Mouse (Mus musculus) small intestine, adult 2 months (tissue): Measurements from ENCODE around the gene Glcci1. TPM values are rescaled to one million over a fixed set of nuclear protein-coding genes. Genes with fewer than 3 reads are reported as not detected.

Experiments used
- H3K27ac ChIP-seq: fragments of 200-500 bp; 2 replicates; pipeline ENCODE4 v1.5.1; 2012; ENCODE audit warnings: low read depth, low read length, control low read depth, inconsistent platforms; ENCODE audit not compliant: insufficient read depth
- H3K27me3 ChIP-seq: fragments of 200-500 bp; 2 replicates; pipeline ENCODE4 v1.6.1; 2012; ENCODE audit warnings: mild to moderate bottlenecking, moderate library complexity, low read length, inconsistent platforms; ENCODE audit not compliant: control insufficient read depth, insufficient read depth
- H3K36me3 ChIP-seq: fragments of 200-500 bp; 2 replicates; pipeline ENCODE4 v1.6.1; 2012; ENCODE audit warnings: mild to moderate bottlenecking, low read length, control low read depth, inconsistent platforms; ENCODE audit not compliant: control insufficient read depth, insufficient read depth
- H3K4me1 ChIP-seq: fragments of 200-500 bp; 2 replicates; pipeline ENCODE4 v1.6.1; 2012; ENCODE audit warnings: low read length, inconsistent platforms, mixed read lengths; ENCODE audit not compliant: control insufficient read depth, insufficient read depth, insufficient read length
- H3K4me3 ChIP-seq: fragments of 200-500 bp; 2 replicates; pipeline ENCODE4 v1.5.1; 2012; ENCODE audit warnings: low read depth, mild to moderate bottlenecking, control low read depth, inconsistent platforms, low read length, moderate library complexity
- CTCF ChIP-seq: fragments of 200-500 bp; IDR thresholded peaks from 2 replicates; pipeline ENCODE4 v1.5.1; 2012; ENCODE audit warnings: low read depth, mild to moderate bottlenecking, control low read depth, inconsistent platforms, low read length, moderate library complexity, mixed read lengths; ENCODE audit not compliant: insufficient replicate concordance, insufficient read length; ENCODE audit errors: extremely low read depth
- POLR2A ChIP-seq: fragments of 200-500 bp; IDR thresholded peaks from 2 replicates; pipeline ENCODE4 v1.6.1; 2012; ENCODE audit warnings: low read depth, mild to moderate bottlenecking, control low read depth, inconsistent platforms, low read length, moderate library complexity
- WGBS: fragments of 180-500 bp; shearing (Covaris S2); methylation state at CpG from one replicate; pipeline ENCODE4 v1.1.7; 2018; 5-methylcytosine and 5-hydroxymethylcytosine counted together
- polyA plus RNA-seq: library from polyadenylated mRNA; depleted of rRNA; stranded (reverse); fragments of >200 nt; gene quantifications from 2 replicates; pipeline ENCODE4 v1.2.3, GENCODE M21; 2012

Gene Glcci1
- polyA plus RNA-seq, 1 experiment = 3.2 TPM

DNA sequence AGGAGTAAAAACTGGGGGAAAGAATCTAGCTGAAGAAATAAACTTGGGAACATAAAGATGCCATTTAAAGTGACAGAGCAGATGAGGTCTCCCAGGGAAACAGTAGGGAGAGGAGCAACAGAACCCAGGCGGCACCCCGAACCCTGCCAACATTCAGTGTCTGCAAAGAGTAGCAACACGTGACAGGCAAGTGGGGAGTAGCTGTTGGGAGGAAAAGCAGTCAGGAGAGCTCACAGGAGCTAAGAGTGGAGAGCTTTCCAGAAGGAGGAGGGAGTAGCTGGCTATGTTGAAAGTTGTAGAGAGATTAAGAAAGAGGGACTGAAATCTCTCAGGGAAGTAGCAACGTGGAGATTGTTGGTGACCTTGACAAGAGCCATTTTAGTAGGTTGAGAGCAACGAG lies 35.9 kb upstream of the Glcci1 start:
- no peaks in the 10 kb centered on the region for H3K27me3 ChIP-seq
- no peak overlapping the region for H3K4me3 ChIP-seq
- no peaks in the 10 kb centered on the region; the same call in 1 of the 2 replicates for H3K4me1 ChIP-seq
- TF ChIP-seq CTCF (no peak), POLR2A (no peak)
- H3K27ac ChIP-seq = no peak overlapping the region
- WGBS = 41% methylated on average over 5 of the region's 5 CpGs
- no peaks in the 10 kb centered on the region for H3K36me3 ChIP-seq

DNA sequence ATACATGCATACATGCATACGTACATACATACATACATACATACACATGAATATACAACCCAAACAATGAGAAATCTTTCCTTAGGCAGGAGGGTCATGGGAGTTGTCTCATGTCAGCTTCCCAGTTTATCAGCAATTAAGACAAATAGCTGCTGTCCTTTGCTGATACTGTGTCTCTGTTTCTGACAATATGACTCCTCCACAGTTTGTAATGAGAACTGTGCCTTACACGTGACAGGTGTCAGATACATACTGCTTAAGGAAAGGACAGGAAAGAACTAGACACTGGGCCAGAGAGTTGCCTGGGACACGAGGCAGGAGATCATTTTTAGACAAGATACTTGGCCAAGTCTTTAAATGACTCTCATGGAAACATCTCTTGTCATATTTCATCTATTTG lies 35.1 kb upstream of the Glcci1 start:
- H3K27me3 ChIP-seq = no peaks in the 10 kb centered on the region
- TF ChIP-seq POLR2A (no peak), CTCF (no peak)
- H3K4me1 ChIP-seq = no peaks in the 10 kb centered on the region; the same call in 1 of the 2 replicates
- 77% methylated on average over 3 of the region's 3 CpGs for WGBS
- H3K27ac ChIP-seq = no peak overlapping the region
- no peaks in the 10 kb centered on the region for H3K36me3 ChIP-seq
- H3K4me3 ChIP-seq = no peak overlapping the region

DNA sequence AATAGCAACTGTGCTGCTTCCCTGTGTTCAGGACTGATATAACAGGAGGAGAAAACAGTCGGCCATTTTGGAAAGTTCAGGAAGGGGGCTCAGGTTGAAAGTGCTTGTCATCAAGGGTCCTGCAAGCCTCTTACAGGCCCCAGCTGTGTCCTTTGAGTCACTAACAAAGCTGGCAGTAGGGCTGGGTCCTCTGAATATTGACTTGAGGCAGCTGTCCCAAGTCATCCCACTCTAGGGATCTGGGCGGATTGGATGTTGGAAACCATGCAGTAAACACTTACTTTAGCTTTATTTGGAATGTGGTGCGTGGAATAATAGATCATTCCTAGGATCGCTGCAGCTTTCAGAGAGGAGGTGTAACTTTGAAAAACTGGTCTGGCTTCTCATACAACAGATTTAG lies 34.6 kb upstream of the Glcci1 start:
- Histone ChIP-seq H3K4me1 (no peaks in the 10 kb centered on the region; the same call in 1 of the 2 replicates), H3K27me3 (no peaks in the 10 kb centered on the region), H3K4me3 (no peak overlapping the region), H3K36me3 (no peaks in the 10 kb centered on the region), H3K27ac (no peak overlapping the region)
- 90% methylated on average over 4 of the region's 4 CpGs for WGBS
- TF ChIP-seq CTCF = no peak
- TF ChIP-seq POLR2A = no peak

DNA sequence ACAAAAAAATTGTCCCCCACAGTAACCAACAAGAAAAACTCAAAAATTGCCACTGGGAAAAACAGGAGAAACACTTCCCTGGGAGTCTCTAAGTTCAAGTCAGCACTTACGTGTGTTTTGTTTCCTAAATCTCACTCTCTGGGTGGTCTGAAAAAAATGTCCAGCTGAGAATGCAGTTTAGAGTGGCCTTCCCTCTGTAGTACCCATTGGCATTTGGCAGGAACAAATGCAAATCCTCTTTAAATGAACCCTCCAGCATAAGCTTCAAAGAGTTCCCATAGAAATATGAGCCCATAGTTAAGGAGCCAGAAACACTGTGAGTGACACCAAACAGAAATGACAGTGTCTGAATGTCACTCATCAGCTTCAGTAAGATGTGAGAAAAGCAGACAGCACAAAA lies 30.2 kb upstream of the Glcci1 start:
- Histone ChIP-seq H3K4me3 (no peak overlapping the region), H3K36me3 (no peaks in the 10 kb centered on the region), H3K4me1 (no peaks in the 10 kb centered on the region), H3K27me3 (no peaks in the 10 kb centered on the region), H3K27ac (no peak overlapping the region)
- no peak for TF ChIP-seq POLR2A
- no peak for TF ChIP-seq CTCF
- WGBS = 88% methylated on average over 1 of the region's 1 CpGs

DNA sequence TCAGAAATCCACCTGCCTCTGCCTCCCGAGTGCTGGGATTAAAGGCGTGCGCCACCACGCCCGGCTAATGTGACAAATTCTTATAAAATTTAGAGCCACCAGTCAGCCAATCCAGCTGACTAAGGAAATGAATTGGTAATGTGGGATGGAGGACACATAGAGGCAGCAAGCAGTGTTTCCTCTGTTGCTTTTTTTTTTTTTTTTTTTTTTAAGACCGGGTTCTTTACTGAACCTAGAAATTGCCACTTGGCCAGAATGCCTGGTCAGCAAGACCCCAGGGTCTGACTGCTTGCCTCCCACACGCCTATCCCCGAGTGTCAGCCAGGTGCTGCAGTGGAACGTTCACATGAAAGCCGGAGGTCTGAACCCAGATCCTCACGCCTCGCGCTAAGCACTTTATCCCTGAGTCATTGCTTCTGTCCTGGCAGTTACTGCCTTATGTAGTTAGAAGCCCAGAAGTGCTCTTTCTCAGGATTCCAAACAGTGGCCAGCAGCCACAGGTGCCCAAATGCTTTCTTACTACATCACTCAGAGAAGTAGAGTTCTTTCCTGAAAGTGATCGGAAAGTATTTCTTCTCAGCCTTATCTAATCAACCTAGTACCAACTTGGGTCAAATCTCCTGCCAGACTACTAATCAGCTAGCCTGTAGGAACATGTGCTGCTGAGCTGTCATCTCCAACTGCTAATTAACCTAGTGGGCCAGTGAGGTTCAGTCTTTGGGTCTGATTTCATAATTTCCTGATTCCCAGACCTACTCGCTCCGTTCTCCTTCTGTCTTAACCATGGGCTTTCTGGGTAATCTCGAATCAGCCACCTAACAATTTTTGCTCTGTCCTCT lies 24.7 kb upstream of the Glcci1 start:
- Histone ChIP-seq H3K27ac (peak overlapping the region; percentile 76), H3K4me3 (no peak overlapping the region), H3K36me3 (no peaks in the 10 kb centered on the region), H3K27me3 (no peaks in the 10 kb centered on the region), H3K4me1 (peaks cover 2% of the 10 kb centered on the region; the same call in 1 of the 2 replicates)
- TF ChIP-seq POLR2A (no peak), CTCF (no peak)
- 76% methylated on average over 17 of the region's 17 CpGs for WGBS

DNA sequence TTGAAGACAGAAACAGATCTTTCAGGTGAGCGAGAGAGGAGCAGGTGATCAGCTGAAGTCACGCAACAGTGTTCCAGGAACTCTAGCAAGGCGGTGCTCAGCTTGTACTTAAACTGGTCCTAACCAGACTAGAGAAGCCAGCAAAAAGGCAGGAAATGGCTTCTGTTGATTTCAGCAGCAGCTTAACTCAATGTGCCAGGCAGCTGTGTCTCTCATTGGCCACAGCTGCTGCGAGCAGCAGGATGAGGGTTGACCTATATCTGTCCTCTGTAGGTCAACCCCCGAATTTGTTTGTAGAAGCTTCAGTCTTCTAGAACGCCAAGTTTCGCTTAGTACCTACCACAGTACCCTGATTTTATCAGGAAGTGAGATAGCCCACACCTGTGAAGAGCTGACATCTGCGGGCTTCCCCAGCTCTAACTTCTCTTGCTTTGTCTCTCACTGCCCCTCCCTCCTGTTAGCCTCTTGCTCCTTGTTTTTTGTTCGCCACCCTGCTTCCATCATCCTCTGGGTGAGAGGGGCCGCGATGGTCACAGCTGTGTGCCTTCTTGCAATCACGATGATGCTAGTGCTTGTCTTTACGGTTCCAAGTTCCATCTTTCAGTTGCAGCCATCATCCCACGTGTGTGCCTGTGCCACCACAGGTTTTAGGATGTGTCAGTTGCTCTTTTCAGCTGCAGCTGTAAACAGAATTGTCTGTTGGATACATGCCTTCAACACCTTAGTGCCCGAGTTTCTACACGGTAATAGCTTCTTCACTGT lies 23.8 kb upstream of the Glcci1 start:
- peak overlapping the region; percentile 76 for H3K27ac ChIP-seq

More for the DNA sequence above, 23.8 kb upstream of the Glcci1 start:
- Histone ChIP-seq H3K4me1 (peaks cover 2% of the 10 kb centered on the region; the same call in 1 of the 2 replicates), H3K36me3 (no peaks in the 10 kb centered on the region), H3K27me3 (no peaks in the 10 kb centered on the region), H3K4me3 (no peak overlapping the region)
- TF ChIP-seq CTCF (no peak), POLR2A (no peak)
- 74% methylated on average over 16 of the region's 16 CpGs for WGBS
